Mouse (Mus musculus) left cerebral cortex, adult 18-20 months (tissue): ENCODE data around the gene Gga1. TPM values are rescaled to one million over a fixed set of nuclear protein-coding genes. Genes with fewer than 3 reads are reported as not detected.
"Not testable (repeated sequence)": the region's sequence is repeated elsewhere in the genome, so short reads cannot be mapped to it uniquely, and the experiment has no call there.

Source experiments
- DNase-seq, 2 experiments: peaks; one replicate each; pipeline ENCODE4 v3.0.0; 2021 to 2022; ENCODE audit warnings: low spot score in 2 of 2, mixed read lengths in 1 of 2
- total RNA-seq, 2 experiments: library from RNA; stranded (reverse); gene quantifications; 2 replicates each; pipeline ENCODE4 v1.2.3; 2021

The Gga1 gene
- total RNA-seq, 2 experiments from 2014 or later, result 64.6 to 67.2 TPM

GRCm38 (mm10) chr15:78844791-78845190 is 32.2 kb upstream of the Gga1 start:
- DNase-seq, result no peak

DNA sequence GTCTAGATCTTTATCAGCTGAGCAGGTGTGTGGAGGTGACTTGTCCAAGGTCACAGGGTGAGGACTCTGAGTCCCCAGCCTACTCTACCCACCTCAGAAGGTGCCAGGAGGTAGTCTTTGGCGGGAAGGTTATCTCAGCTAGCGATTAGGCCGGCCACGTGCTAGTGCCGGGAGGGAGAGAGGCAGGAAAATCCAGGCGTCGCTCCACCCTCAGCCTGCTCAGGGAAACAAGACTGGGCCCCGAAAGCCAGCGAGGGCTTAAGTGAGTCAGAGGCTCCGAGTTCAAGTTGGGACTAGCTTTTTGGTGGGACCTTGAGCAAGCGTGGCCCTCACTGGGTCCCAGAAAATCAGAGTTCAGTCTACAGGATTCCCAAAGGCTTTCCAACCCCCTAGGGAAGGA is 31.7 kb upstream of the Gga1 start:
- DNase-seq, result no peak

DNA sequence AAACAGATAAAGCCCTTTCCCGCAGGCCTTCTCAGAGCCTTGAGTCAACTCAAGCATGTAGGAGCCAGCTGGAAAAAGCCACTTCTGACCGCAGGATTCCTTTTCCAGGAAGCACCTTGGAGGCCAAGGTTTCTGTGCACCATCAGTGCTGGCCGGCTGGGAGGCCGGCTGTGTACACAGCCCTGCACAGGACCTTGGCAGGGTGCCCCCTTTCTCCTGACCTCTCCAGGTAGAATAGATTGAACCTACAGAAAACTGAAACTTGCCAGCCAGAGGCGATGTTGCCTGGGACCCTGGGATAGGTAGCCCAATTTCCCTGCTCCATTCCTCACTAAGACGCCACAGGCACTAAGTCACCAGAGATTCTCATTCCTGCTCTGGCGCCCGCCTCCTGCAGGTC is 31.1 kb upstream of the Gga1 start:
- no peak for DNase-seq

DNA sequence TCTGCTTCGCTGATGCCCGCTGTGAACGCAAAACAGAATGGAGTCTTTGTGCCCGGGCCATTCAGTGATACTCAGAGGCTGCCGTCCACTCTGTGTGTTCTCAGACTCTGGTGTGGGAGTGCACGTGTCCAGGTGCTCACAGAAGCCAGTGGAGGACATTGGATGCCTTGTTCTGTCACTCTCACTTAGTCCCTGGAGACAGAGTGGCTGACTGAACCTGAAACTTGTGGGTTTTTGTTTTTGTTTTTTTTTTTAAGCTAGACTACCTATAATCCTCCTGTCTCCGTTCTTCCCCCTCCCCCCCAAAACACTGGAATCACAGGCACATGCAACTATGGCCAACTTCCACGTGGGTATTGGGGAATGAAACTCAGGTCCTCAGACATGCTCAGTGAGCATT is 30.6 kb upstream of the Gga1 start:
- DNase-seq, result no peak

DNA sequence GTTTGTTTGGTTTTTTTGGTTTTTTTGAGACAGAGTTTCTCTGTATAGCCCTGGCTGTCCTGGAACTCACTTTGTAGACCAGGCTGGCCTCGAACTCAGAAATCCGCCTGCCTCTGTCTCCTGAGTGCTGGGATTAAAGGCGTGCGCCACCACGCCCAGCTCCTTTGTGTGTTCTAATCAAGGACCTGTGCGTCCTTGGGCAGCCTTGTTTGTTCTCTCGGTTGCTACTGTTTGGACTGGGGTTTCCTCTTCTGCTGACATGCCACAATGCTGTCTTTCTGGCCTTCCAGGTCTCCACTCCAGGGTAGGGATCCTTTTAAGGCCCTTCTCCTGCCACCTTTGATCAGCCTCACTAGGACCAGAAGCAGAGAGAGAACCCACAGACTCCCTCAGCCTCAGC is 30.2 kb upstream of the Gga1 start:
- not testable (repeated sequence) for DNase-seq

DNA sequence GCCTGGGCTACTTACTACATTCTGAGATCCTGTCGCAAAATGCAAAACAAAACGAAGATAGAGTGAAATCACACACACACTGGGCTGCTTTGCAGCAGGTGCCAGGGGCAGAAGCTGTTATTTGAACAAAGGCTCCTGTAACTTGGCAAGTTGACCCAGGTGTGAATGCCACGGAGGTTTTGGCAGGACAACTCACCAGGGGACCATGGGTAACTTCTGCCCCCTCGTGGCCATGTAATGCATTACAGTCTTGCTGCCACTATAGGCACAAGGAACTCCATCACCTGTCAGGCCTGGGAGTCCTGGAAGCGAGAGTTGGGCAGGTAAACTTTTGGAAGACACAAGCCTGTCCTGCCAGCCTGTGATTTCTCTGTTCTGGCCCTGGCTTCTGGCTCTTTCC is 28.5 kb upstream of the Gga1 start:
- peak; percentile 72 to 89 for DNase-seq

- DNase-seq, result no peak
Measured at GRCm38 (mm10) chr15:78849485-78849884, 27.5 kb upstream of the Gga1 start.

DNA sequence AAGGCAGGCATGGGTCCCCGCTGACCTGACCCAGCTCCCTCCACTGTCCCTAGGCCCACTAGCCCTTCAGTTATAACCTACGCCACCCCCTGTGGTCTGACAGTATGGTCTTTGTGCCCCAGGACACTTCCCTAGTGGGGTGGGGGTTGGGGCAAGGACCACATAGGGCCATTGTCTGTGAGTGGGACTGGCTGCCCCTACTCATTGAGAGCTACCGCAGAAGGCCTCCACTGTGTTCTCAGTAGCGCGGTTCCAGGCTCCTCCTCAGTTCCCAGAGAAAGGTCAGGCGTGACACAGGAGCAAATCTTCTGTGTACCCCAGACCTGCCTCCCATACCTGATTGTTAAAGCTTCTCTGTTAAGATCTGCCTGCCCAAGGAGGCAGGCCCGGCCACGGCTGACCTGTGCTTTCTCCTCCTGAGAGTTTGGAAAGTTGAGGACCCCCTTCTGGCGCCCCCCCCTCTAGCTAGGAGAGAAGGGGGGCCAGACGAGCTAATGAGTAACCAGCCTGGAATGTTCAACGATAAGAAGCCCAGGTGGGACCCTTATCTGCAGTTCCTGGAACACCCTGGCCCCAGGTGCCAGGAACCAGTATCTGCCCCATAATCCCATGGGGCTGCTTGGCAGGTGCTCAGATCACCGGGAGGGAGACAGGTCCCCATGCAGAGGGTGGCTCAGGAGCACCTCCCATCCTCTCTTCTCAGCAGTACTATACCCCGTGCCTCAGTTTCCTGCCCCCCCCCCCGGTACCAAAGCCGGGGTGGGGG is 26.7 kb upstream of the Gga1 start:
- peak in 1 of 2 experiments; percentile 30 for DNase-seq

- DNase-seq, result no peak
Measured at GRCm38 (mm10) chr15:78850944-78851343, 26.0 kb upstream of the Gga1 start.

GRCm38 (mm10) chr15:78851505-78852153 is 25.4 kb upstream of the Gga1 start:
- peak; percentile 92 to 95 for DNase-seq

GRCm38 (mm10) chr15:78855303-78855965 is 21.6 kb upstream of the Gga1 start, which contains the start of gene Lgals2:
Lgals2 (minus strand) TSS chr15:78855529.
- no peak for DNase-seq

- peak; percentile 34 to 38 for DNase-seq
Measured at GRCm38 (mm10) chr15:78857009-78857408, 20.0 kb upstream of the Gga1 start.

GRCm38 (mm10) chr15:78859311-78859710 is 17.7 kb upstream of the Gga1 start:
- DNase-seq, result no peak

GRCm38 (mm10) chr15:78859714-78860113 is 17.3 kb upstream of the Gga1 start:
- no peak for DNase-seq

DNA sequence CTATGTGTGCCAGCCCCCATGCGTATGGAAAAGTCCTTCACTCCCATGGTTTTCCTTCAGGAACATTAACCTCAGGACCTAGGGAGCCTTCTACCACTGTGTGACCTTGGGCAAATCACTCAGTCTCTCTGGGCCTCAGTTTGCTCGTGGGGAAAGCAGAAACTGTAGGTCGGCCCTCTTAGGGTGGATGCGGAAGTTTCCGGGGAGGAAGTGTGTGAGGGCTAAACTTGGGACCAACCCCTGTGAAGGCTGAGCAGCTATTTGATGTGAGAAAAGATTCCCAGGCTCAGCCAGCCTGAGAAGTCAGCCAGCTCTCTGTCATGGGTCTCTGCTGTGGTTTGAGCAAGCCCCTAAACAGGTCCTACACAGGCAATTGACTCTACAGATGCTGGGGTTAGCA is 14.7 kb upstream of the Gga1 start:
- DNase-seq, result no peak

DNA sequence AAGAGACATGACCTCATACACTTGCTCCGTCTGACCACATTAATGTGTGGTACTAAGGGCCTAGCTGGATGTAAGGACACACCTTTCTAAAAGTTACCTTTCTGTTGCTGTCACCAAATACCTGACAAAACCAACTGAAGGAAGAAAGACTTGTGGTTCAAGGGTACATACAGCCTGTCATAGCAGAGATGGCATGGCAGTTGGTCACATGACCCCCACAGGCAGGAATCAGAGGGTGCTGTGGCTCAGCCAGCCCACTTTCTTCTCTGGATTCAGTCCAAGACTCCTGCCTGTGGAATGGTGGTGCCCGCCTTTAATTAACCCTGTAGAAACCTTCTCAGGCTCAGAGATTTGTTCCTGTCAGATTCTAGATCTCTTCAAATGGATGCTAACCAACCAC is 13.8 kb upstream of the Gga1 start:
- DNase-seq, result no peak

GRCm38 (mm10) chr15:78863852-78864253 is 13.1 kb upstream of the Gga1 start:
- DNase-seq, result no peak

DNA sequence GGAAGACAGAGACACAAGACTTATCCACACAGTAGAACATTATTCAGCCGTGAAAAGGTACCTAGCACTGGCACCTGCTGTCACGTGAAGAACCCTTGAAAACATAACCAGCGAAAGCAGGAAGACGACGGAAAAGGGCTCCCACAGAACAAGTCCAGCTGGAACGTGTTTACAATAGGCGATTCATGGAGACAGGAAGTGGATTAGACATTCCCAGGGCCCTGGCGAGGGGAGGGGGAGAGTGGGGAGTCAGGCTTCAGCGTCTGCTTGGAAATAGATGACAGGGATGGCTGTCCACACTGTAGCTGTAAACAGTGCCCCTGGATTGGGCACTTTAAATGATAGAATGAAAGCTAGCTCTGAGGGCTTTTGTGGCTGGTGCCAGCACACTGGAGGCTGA is 8.6 kb upstream of the Gga1 start:
- no peak for DNase-seq

GRCm38 (mm10) chr15:78868826-78869233 is 8.2 kb upstream of the Gga1 start:
- no peak for DNase-seq

DNA sequence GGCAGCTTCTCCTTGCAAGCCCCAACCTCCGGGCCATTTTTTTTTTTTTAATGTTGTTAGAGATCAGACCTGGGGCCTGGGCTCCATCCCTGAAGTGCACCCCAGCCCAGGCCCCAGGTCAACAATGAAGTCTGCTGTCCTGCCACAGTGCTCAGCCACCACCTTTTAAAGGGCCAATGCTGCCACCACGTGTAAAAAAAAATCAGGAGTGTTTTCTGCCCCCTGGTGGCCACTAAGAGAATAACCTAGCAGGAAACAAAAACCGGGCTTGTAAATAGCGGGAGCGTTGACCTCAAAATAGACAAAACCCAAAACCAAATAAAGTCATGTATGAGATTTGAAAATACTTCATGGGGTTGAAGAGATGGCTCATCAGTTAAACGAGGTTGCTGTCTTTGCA is 7.2 kb upstream of the Gga1 start:
- DNase-seq, result peak; percentile 32 to 43

GRCm38 (mm10) chr15:78872021-78872608 is 4.9 kb upstream of the Gga1 start:
- no peak for DNase-seq
